Mouse (Mus musculus) heart, adult 2 months (tissue): ENCODE data around the gene Cyth3. TPM values are rescaled to one million over a fixed set of nuclear protein-coding genes. Genes with fewer than 3 reads are reported as not detected.

Experiments
- DNase-seq, 2 experiments: peaks; one replicate each; pipeline ENCODE4 v3.0.0; 2021
- H3K27ac ChIP-seq: fragments of 200-600 bp; 2 replicates; pipeline ENCODE4 v1.8.1; 2022
- H3K27me3 ChIP-seq: fragments of 200-500 bp; 2 replicates; pipeline ENCODE4 v1.6.1; 2012; ENCODE audit warnings: mild to moderate bottlenecking, low read length, inconsistent platforms, mixed read lengths; ENCODE audit not compliant: control insufficient read depth, insufficient read depth
- H3K36me3 ChIP-seq: fragments of 200-500 bp; 2 replicates; pipeline ENCODE4 v1.6.1; 2012; ENCODE audit warnings: low read length, inconsistent platforms; ENCODE audit not compliant: control insufficient read depth, insufficient read depth
- H3K4me1 ChIP-seq: fragments of 200-500 bp; 2 replicates; pipeline ENCODE4 v1.6.1; 2011; ENCODE audit warnings: low read length; ENCODE audit not compliant: control insufficient read depth, insufficient read depth
- H3K4me3 ChIP-seq: fragments of 200-600 bp; 2 replicates; pipeline ENCODE4 v1.8.1; 2022
- H3K79me2 ChIP-seq: fragments of 200-500 bp; replicated peaks from 2 replicates; pipeline ENCODE4 v1.6.1; 2012; ENCODE audit warnings: mild to moderate bottlenecking, inconsistent platforms, low read length, moderate library complexity, mixed read lengths; ENCODE audit not compliant: control insufficient read depth, insufficient read depth
- H3K9ac ChIP-seq: fragments of 200-500 bp; 2 replicates; pipeline ENCODE4 v1.6.1; 2012; ENCODE audit warnings: low read depth, mild to moderate bottlenecking, control low read depth, inconsistent platforms, low read length, mixed read lengths
- CTCF ChIP-seq: fragments of 200-600 bp; IDR thresholded peaks from 2 replicates; pipeline ENCODE4 v1.8.1; 2022; ENCODE audit warnings: antibody characterized with exemption, mild to moderate bottlenecking, moderate library complexity
- EP300 ChIP-seq: fragments of 200-500 bp; IDR thresholded peaks from 2 replicates; pipeline ENCODE4 v1.6.1; 2011; ENCODE audit warnings: low read depth, low read length, control low read depth; ENCODE audit not compliant: insufficient read depth
- POLR2A ChIP-seq: fragments of 200-500 bp; IDR thresholded peaks from 2 replicates; pipeline ENCODE4 v1.6.1; 2011; ENCODE audit warnings: mild to moderate bottlenecking, low read depth, low read length, control low read depth; ENCODE audit not compliant: insufficient read depth
- WGBS: fragments of 180-500 bp; shearing (Covaris S2); methylation state at CpG from one replicate; pipeline ENCODE4 v1.1.7; 2018; 5-methylcytosine and 5-hydroxymethylcytosine counted together
- intact Hi-C: fragments of 180-260 bp; cut with DNase I; formaldehyde crosslinking; loops from one replicate; pipeline ENCODE4 v1.15.1; 2025
- polyA plus RNA-seq: library from polyadenylated mRNA; depleted of rRNA; stranded (reverse); fragments of >200 nt; gene quantifications from 2 replicates; pipeline ENCODE4 v1.2.3, GENCODE M21; 2012
- total RNA-seq, 2 experiments: library from RNA; stranded (reverse); gene quantifications; 2 replicates each; pipeline ENCODE4 v1.2.3; 2021

Cyth3 gene
- total and polyA plus RNA-seq, 3 experiments: 25.1 to 44.6 (median 26.1) TPM

DNA sequence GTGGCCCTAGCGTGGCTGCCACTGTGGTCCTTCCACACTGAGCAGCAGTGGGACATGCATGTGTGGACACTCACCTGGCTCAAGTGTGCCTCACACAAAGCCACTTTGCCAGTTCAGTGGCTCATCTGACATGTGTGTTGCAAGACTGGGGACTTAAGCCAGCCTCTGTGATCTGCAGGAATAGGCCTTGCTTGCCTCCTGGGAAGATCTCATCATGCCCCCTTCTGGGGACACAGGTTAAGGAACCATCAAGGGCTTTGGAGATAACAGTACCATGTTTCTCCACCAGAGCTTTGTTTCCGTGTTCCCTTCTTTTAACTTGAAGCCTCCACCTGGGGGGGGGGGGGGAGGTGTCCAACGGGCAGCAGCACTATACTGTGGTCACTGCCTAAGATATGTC, 74.1 kb downstream of the Cyth3 start:
- H3K79me2 ChIP-seq: 0 out of 2 replicates have a peak, but pooled peaks cover 2% of the 10 kb centered on the region
- 43% methylated on average over 3 of the region's 3 CpGs for WGBS
- H3K27me3 ChIP-seq: no peaks in the 10 kb centered on the region
- intact Hi-C loops: no loop called here
- H3K4me1 ChIP-seq: no peaks in the 10 kb centered on the region
- H3K27ac ChIP-seq: no peak overlapping the region
- peak in 1 of 2 experiments; percentile 27 for DNase-seq
- TF ChIP-seq CTCF: peak; percentile 64
- TF ChIP-seq POLR2A: no peak
- H3K36me3 ChIP-seq: no peaks in the 10 kb centered on the region
- no peak overlapping the region for H3K4me3 ChIP-seq
- no peak overlapping the region for H3K9ac ChIP-seq

DNA sequence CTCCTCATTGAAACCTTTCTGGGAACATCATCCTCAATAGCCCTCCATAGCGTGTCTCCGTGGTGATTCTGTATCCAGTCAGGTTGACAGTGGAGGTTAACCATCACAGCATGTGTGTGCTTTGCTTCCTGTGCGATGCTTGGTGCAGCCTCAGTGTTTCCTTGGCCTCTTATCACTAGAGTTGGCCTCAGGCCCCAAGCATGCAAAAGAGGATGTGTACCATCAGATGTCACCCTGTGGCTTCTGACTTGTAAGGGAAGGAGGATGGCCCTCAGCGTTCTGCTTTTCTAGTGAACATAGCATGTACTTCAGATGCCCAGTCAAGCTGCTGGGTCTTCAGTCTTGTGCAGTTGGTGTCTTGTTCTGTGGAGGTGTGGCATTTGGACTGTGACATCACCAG, 76.2 kb downstream of the Cyth3 start:
- Histone ChIP-seq H3K9ac (no peak overlapping the region), H3K4me3 (no peak overlapping the region), H3K4me1 (no peaks in the 10 kb centered on the region), H3K27ac (no peak overlapping the region), H3K36me3 (no peaks in the 10 kb centered on the region), H3K79me2 (0 out of 2 replicates have a peak, but pooled peaks cover 2% of the 10 kb centered on the region), H3K27me3 (no peaks in the 10 kb centered on the region)
- intact Hi-C loops: no loop called here
- 65% methylated on average over 4 of the region's 4 CpGs for WGBS
- TF ChIP-seq POLR2A (no peak), CTCF (no peak), EP300 (no peak)
- no peak for DNase-seq

DNA sequence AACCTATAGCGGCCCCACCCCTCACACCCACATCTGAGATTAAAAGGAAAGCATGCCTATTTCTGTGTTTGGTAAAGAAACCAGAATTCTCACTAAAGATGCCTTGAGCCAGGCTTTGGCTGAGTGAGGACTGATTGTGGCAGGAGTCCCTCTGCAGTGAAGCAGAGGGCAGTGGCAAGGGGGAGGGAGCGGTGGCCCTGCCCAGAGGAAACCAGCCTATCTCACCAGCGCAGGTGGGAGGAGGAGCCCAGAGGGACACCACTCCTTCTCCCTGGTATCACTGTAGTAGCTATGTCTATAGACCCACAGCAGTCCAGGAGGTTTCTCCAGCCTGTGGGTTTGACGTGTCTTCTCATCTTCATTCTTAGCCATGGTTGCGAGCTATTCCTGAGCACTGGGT, 78.0 kb downstream of the Cyth3 start:
- H3K9ac ChIP-seq: no peak overlapping the region
- no peak overlapping the region for H3K27ac ChIP-seq
- WGBS: 91% methylated on average over 5 of the region's 5 CpGs
- no peak overlapping the region for H3K4me3 ChIP-seq
- intact Hi-C loops: no loop called here
- DNase-seq: no peak
- no peaks in the 10 kb centered on the region for H3K79me2 ChIP-seq
- no peaks in the 10 kb centered on the region for H3K27me3 ChIP-seq
- H3K36me3 ChIP-seq: no peaks in the 10 kb centered on the region
- TF ChIP-seq CTCF (no peak), POLR2A (no peak), EP300 (no peak)
- peaks cover under 1% of the 10 kb centered on the region; the same call in 1 of the 2 replicates for H3K4me1 ChIP-seq

DNA sequence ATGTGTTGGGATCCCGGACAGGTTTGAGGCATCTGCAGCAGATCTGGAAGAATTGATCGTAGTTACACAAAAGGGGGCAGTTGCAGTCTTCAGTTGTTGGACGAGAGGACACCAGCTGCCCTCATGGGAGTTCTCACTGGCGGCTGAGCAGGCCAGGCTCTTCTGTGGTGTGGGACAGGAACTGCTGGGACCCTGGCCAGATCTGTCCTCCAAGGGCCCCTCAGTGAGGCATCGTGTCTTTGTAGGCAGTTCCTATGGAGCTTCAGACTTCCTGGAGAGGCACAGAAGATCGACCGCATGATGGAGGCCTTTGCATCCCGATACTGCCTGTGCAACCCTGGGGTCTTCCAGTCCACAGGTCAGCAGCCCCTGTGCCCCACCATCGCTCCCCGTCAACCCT, 78.8 kb downstream of the Cyth3 start:
- DNase-seq: no peak
- no peak overlapping the region for H3K27ac ChIP-seq
- no peak overlapping the region for H3K4me3 ChIP-seq
- H3K9ac ChIP-seq: no peak overlapping the region
- H3K36me3 ChIP-seq: no peaks in the 10 kb centered on the region
- H3K79me2 ChIP-seq: no peaks in the 10 kb centered on the region
- H3K4me1 ChIP-seq: peaks cover 2% of the 10 kb centered on the region; the same call in 1 of the 2 replicates
- H3K27me3 ChIP-seq: no peaks in the 10 kb centered on the region
- intact Hi-C loops: no loop called here
- WGBS: 69% methylated on average over 10 of the region's 10 CpGs
- TF ChIP-seq POLR2A: no peak
- TF ChIP-seq EP300: no peak
- no peak for TF ChIP-seq CTCF

DNA sequence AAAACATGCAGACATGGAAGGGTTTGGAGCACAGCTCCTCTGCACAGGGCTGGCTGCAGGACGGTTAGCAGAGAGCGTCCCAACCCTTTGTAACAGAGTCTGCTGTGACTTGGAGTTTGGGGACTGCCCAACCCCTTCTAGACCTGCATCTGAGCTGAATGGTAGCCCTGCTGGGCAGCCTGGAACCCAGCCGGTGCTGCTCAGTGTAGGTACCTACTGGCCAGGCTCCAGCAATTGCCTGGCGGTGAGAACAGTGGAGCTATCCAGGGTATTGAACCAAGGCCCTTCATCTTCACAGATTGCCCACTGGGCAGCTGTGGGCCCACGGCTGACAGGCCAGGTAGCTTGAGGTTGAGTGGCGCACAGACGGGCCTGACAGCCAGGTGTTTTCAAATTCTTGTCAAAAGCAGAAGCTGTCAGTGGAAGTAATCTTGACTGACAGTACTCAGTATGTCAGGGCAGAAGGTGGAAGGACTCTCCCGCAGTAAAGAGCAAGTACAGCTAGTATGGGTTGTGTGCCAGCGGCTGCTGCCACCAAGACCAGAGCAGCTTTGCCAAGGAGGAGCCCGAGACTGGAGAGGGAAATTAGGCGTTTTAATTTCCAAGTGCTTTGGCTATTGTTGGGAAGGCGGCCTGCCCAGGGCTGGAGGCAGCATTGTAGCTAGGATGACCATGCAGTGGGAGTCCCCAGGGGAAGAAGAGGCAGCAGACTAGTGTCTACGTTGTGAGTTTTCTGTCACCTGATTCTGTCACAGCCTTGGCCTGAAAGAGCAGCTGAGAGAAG, 82.8 kb downstream of the Cyth3 start:
- Histone ChIP-seq H3K36me3 (no peaks in the 10 kb centered on the region), H3K4me1 (peaks cover 2% of the 10 kb centered on the region; the same call in 1 of the 2 replicates), H3K27me3 (no peaks in the 10 kb centered on the region), H3K27ac (no peak overlapping the region), H3K9ac (no peak overlapping the region), H3K4me3 (no peak overlapping the region), H3K79me2 (no peaks in the 10 kb centered on the region)
- intact Hi-C loops: no loop called here
- WGBS: 68% methylated on average over 13 of the region's 13 CpGs
- DNase-seq: no peak
- no peak for TF ChIP-seq EP300
- TF ChIP-seq CTCF: no peak
- no peak for TF ChIP-seq POLR2A

DNA sequence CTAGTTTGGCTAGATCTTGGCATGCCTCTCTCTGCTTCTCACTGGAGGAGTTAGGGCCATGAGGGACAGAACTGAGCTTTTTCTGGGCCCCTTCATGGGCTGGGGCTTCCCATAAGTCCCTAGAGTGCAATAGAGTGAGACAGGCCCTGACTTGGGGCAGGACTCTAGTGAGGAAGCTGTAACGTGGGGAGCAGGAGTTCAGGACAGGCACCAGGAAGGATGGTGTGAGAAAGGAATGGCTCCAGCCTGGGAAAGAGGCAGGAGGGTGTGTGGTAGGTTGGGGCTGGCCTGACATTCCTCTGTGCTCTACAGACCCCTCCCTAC, 83.4 kb downstream of the Cyth3 start:
- Histone ChIP-seq H3K4me1 (peaks cover 2% of the 10 kb centered on the region; the same call in 1 of the 2 replicates), H3K9ac (no peak overlapping the region), H3K79me2 (no peaks in the 10 kb centered on the region), H3K36me3 (no peaks in the 10 kb centered on the region), H3K4me3 (no peak overlapping the region), H3K27ac (no peak overlapping the region; the same call in 1 of the 2 replicates), H3K27me3 (no peaks in the 10 kb centered on the region)
- intact Hi-C loops: no loop called here
- TF ChIP-seq EP300 (no peak), POLR2A (no peak), CTCF (no peak)
- WGBS: 58% methylated on average over 1 of the region's 1 CpGs
- no peak for DNase-seq
